9 mouse cellular contexts compared by ENCODE assay signal in the genomic region with DNA sequence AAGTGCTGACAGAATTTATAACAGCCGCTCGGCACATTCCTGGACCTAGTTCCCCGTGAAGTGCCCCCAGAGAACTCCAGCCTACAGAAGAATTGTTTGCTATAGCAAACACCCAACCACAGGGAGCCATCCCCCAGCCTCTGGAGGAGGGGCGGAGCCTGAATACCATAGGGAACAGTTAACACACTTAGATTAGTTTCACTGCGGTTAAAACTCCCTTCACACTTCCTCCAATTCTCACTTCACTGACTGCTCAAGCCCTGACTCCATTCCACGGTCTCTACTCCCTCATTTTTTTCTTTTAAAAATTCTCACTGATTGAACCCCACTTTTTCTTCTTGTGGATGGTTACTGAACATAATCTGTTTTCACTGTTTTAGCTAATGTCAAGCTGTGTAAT. TPM values are rescaled to one million over a fixed set of nuclear protein-coding genes. Genes with fewer than 3 reads are reported as not detected.
A peak's percentile ranks its signal among the peaks of the same experiment; 100 is the strongest.
DNase-seq lines count a peak whose midpoint lies in the region; ATAC-seq lines count a peak whose summit lies in the region.
"Had no signal": no experiment of that assay in that cellular context is flagged by ENCODE, and none has a peak within 500 bp of the region (broad histone marks: within the 10 kb centered on the region; RNA-seq: fewer than 3 reads in every experiment).

No protein-coding gene starts in this region.

- no peak overlapping the region for H3K9ac ChIP-seq in limb, embryonic 12.5 days (replicated peaks)
- no peak overlapping the region for H3K9ac ChIP-seq in neural tube, embryonic 15.5 days (replicated peaks)

- DNase-seq in ES-CJ7 (ENCODE audit: low read depth, low spot score) (peak; percentile 38), adipocyte (ENCODE audit: low spot score) (no peak)
- DNase-seq in layer of hippocampus, postnatal 25 days (ENCODE audit: extremely low spot score in 1 of 2, low spot score in 1 of 2) = no peak
- no peak for DNase-seq in urinary bladder, adult 18-20 months (ENCODE audit: low spot score in 2 of 2)

- peak; percentile 75 for ATAC-seq in common myeloid progenitor, adult 5-6 weeks (replicated peaks; ENCODE audit: low read depth, poor library complexity, severe bottlenecking)
- ATAC-seq in limb, embryonic 12.5 days (ENCODE audit: insufficient number of reproducible peaks, insufficient read depth, low FRiP score, low TSS enrichment, low read depth) = peak; percentile 18; the same call in 1 of the 2 replicates
- peak; percentile 39; the same call in 1 of the 2 replicates for ATAC-seq in megakaryocyte-erythroid progenitor cell, adult 5-6 weeks (replicated peaks; ENCODE audit: low FRiP score, low TSS enrichment, poor library complexity, severe bottlenecking)
- ATAC-seq in neural tube, embryonic 15.5 days (ENCODE audit: low FRiP score) = no peak

- peaks cover 28% of the 10 kb centered on the region for H3K27me3 ChIP-seq in limb, embryonic 12.5 days
- H3K27me3 ChIP-seq in neural tube, embryonic 15.5 days (replicated peaks) = no peaks in the 10 kb centered on the region

- peaks cover 33% of the 10 kb centered on the region for H3K4me1 ChIP-seq in limb, embryonic 12.5 days (replicated peaks)
- peaks cover 28% of the 10 kb centered on the region for H3K4me1 ChIP-seq in neural tube, embryonic 15.5 days

- peak overlapping the region; percentile 21 for H3K4me2 ChIP-seq in limb, embryonic 12.5 days
- H3K4me2 ChIP-seq in neural tube, embryonic 15.5 days = no peak overlapping the region
- H3K4me2 ChIP-seq: midbrain, embryonic 11.5 days had no signal

- no peak overlapping the region for H3K4me3 ChIP-seq in limb, embryonic 12.5 days (replicated peaks)
- H3K4me3 ChIP-seq in neural tube, embryonic 15.5 days (replicated peaks) = no peak overlapping the region

- WGBS in limb, embryonic 12.5 days = 5% methylated on average over 6 of the region's 6 CpGs
- 11% methylated on average over 6 of the region's 6 CpGs for WGBS in neural tube, embryonic 15.5 days

- no peaks in the 10 kb centered on the region for H3K9me3 ChIP-seq in limb, embryonic 12.5 days
- no peaks in the 10 kb centered on the region for H3K9me3 ChIP-seq in neural tube, embryonic 15.5 days (replicated peaks)

- peaks cover 5% of the 10 kb centered on the region; the same call in 1 of the 2 replicates for H3K36me3 ChIP-seq in limb, embryonic 12.5 days
- no peaks in the 10 kb centered on the region for H3K36me3 ChIP-seq in neural tube, embryonic 15.5 days

- no peak overlapping the region for H3K27ac ChIP-seq in limb, embryonic 12.5 days
- no peak overlapping the region for H3K27ac ChIP-seq in neural tube, embryonic 15.5 days (replicated peaks)

RNA-seq across cellular contexts. Expression of gene Stn1, which starts 1.5 kb away (rescaled TPM):
- total RNA-seq in common myeloid progenitor, adult 5-6 weeks (2017) = 8.0 and 12.4 TPM in 2 replicates
- polyA plus RNA-seq in limb, embryonic 12.5 days (2016; fragmentation: Nextera tagmentation; extraction: Ambion mirVana) = 55.1 and 55.3 TPM in 2 replicates
- total RNA-seq in megakaryocyte-erythroid progenitor cell, adult 5-6 weeks (2014; fragmentation: Nextera tagmentation) = 10.3 and 15.3 TPM in 2 replicates
- 12.3 and 19.9 TPM in 2 replicates for total RNA-seq in megakaryocyte-erythroid progenitor cell, adult 5-6 weeks (2017)
- total RNA-seq in layer of hippocampus, postnatal 25 days (2021) = 10 to 100 TPM; 22.7 to 23.5 TPM
- 27.2 and 31.9 TPM in 2 replicates for polyA plus RNA-seq in neural tube, embryonic 15.5 days (2015; fragmentation: Nextera tagmentation; extraction: Ambion mirVana)

RNA-seq across cellular contexts. Expression of gene Slk, which starts 40.7 kb away (rescaled TPM):
- total RNA-seq in common myeloid progenitor, adult 5-6 weeks (2017) = 181 TPM in 2 replicates
- 10.1 and 11.8 TPM in 2 replicates for polyA plus RNA-seq in limb, embryonic 12.5 days (2016; fragmentation: Nextera tagmentation; extraction: Ambion mirVana)
- 101 and 110 TPM in 2 replicates for total RNA-seq in megakaryocyte-erythroid progenitor cell, adult 5-6 weeks (2014; fragmentation: Nextera tagmentation)
- total RNA-seq in megakaryocyte-erythroid progenitor cell, adult 5-6 weeks (2017) = 164 and 206 TPM in 2 replicates
- total RNA-seq in layer of hippocampus, postnatal 25 days (2021) = 10 to 100 TPM; 62.2 to 68.7 TPM
- 5.5 and 7.3 TPM in 2 replicates for polyA plus RNA-seq in neural tube, embryonic 15.5 days (2015; fragmentation: Nextera tagmentation; extraction: Ambion mirVana)
